Mouse (Mus musculus) forebrain, embryonic 15.5 days (tissue): ENCODE measurements around the gene Stfa2l1. TPM values are rescaled to one million over a fixed set of nuclear protein-coding genes. Genes with fewer than 3 reads are reported as not detected.

Experiments used
- ATAC-seq: fragments of 200-750 bp; cut with Nextera tagmentation; replicated peaks from 2 replicates; pipeline ENCODE4 v1.8.0; 2017; ENCODE audit warnings: mild to moderate bottlenecking, moderate TSS enrichment, moderate library complexity
- H3K27ac ChIP-seq: fragments of 300-500 bp; sonication (generic); replicated peaks from 2 replicates; pipeline ENCODE4 v1.5.1; 2015; ENCODE audit warnings: mild to moderate bottlenecking, inconsistent platforms
- H3K27me3 ChIP-seq: fragments of 300-500 bp; sonication (generic); 2 replicates; pipeline ENCODE4 v1.6.1; 2015; ENCODE audit warnings: inconsistent platforms
- H3K36me3 ChIP-seq: fragments of 300-500 bp; sonication (generic); 2 replicates; pipeline ENCODE4 v1.6.1; 2015; ENCODE audit warnings: mild to moderate bottlenecking, inconsistent platforms
- H3K4me1 ChIP-seq: fragments of 300-500 bp; sonication (generic); 2 replicates; pipeline ENCODE4 v1.6.1; 2015; ENCODE audit warnings: inconsistent platforms
- H3K4me2 ChIP-seq: fragments of 300-500 bp; sonication (generic); replicated peaks from 2 replicates; pipeline ENCODE4 v1.6.1; 2015; ENCODE audit warnings: mild to moderate bottlenecking, inconsistent platforms
- H3K4me3 ChIP-seq: fragments of 300-500 bp; sonication (generic); 2 replicates; pipeline ENCODE4 v1.5.1; 2015; ENCODE audit warnings: mild to moderate bottlenecking, inconsistent platforms
- H3K9ac ChIP-seq: fragments of 300-500 bp; sonication (generic); replicated peaks from 2 replicates; pipeline ENCODE4 v1.6.1; 2015; ENCODE audit warnings: mild to moderate bottlenecking, inconsistent platforms
- H3K9me3 ChIP-seq: fragments of 300-500 bp; sonication (generic); 2 replicates; pipeline ENCODE4 v1.6.1; 2016; ENCODE audit warnings: inconsistent platforms
- WGBS: fragments of 180-500 bp; shearing (Covaris S2); methylation state at CpG from one replicate; pipeline ENCODE4 v1.1.7; 2015; ENCODE audit warnings: mixed read lengths; 5-methylcytosine and 5-hydroxymethylcytosine counted together
- polyA plus RNA-seq: library from polyadenylated mRNA; unstranded; fragments of >200 nt; fragmentation: Nextera tagmentation; extraction: Ambion mirVana; gene quantifications from 2 replicates; pipeline ENCODE4 v1.2.1, GENCODE M21; 2015

The Stfa2l1 gene
- polyA plus RNA-seq, 1 experiment from 2014 or later: not detected

GRCm38 (mm10) chr16:36209967-36210453 is 53.4 kb downstream of the Stfa2l1 start, which contains the start of gene Gm5416:
Gm5416 (plus strand) TSS chr16:36210403.
- no peaks in the 10 kb centered on the region for H3K36me3 ChIP-seq
- no peaks in the 10 kb centered on the region for H3K27me3 ChIP-seq
- H3K4me2 ChIP-seq: no peak within 1 kb of the TSS
- no peaks in the 10 kb centered on the region for H3K9me3 ChIP-seq
- no peaks in the 10 kb centered on the region for H3K4me1 ChIP-seq
- no peak within 1 kb of the TSS for H3K4me3 ChIP-seq
- no peak within 1 kb of the TSS for H3K9ac ChIP-seq
- ATAC-seq: no peak
- H3K27ac ChIP-seq: no peak within 1 kb of the TSS
- WGBS: 87% methylated on average over 2 of the region's 2 CpGs

Other genes with a start within 250 kb of the Stfa2l1 start
- 2.4 and 2.5 TPM in 2 replicates for gene Parp9, start 218.3 kb upstream of the Stfa2l1 start, polyA plus RNA-seq
- gene Dtx3l, start 217.7 kb upstream of the Stfa2l1 start, polyA plus RNA-seq: 1.7 and 2.2 TPM in 2 replicates
- 75.2 and 76.2 TPM in 2 replicates for gene Kpna1, start 178.1 kb upstream of the Stfa2l1 start, polyA plus RNA-seq
- gene Wdr5b, start 115.6 kb upstream of the Stfa2l1 start, polyA plus RNA-seq: 14.1 and 16.1 TPM in 2 replicates
- 169 and 188 TPM in 2 replicates for gene Fam162a, start 85.2 kb upstream of the Stfa2l1 start, polyA plus RNA-seq
- gene Ccdc58, start 85.1 kb upstream of the Stfa2l1 start, polyA plus RNA-seq: 34.7 and 35.4 TPM in 2 replicates
- gene Csta1, start 25.6 kb upstream of the Stfa2l1 start, polyA plus RNA-seq: not detected in 2 replicates
- gene Gm5483, start 27.4 kb downstream of the Stfa2l1 start, polyA plus RNA-seq: 0.50 and 0.54 TPM in 2 replicates
- not detected in 2 replicates for gene Gm5416, start 53.6 kb downstream of the Stfa2l1 start, polyA plus RNA-seq
- not detected in 2 replicates for gene 2010005H15Rik, start 64.7 kb downstream of the Stfa2l1 start, polyA plus RNA-seq
- 0.99 and 1.5 TPM in 2 replicates for gene Stfa1, start 120.1 kb downstream of the Stfa2l1 start, polyA plus RNA-seq
- not detected in 2 replicates for gene BC117090, start 177.5 kb downstream of the Stfa2l1 start, polyA plus RNA-seq
- gene BC100530, start 210.9 kb downstream of the Stfa2l1 start, polyA plus RNA-seq: 0.50 and 1.1 TPM in 2 replicates